Mouse (Mus musculus) heart, embryonic 12.5 days (tissue): Measurements from ENCODE around the gene Efna2. TPM values are rescaled to one million over a fixed set of nuclear protein-coding genes. Genes with fewer than 3 reads are reported as not detected.

Source experiments
- ATAC-seq: fragments of 200-750 bp; cut with Nextera tagmentation; 2 replicates; pipeline ENCODE4 v1.8.0; 2017; ENCODE audit warnings: moderate TSS enrichment, moderate library complexity; ENCODE audit not compliant: insufficient number of reproducible peaks, low FRiP score
- H3K27ac ChIP-seq: fragments of 300-500 bp; sonication (generic); 2 replicates; pipeline ENCODE4 v1.5.1; 2016; ENCODE audit warnings: mild to moderate bottlenecking, moderate library complexity; ENCODE audit not compliant: poor library complexity, severe bottlenecking
- H3K27me3 ChIP-seq: fragments of 300-500 bp; sonication (generic); replicated peaks from 2 replicates; pipeline ENCODE4 v1.6.1; 2016; ENCODE audit warnings: mild to moderate bottlenecking, moderate library complexity
- H3K36me3 ChIP-seq: fragments of 300-500 bp; sonication (generic); 2 replicates; pipeline ENCODE4 v1.6.1; 2016; ENCODE audit warnings: mild to moderate bottlenecking, moderate library complexity
- H3K4me1 ChIP-seq: fragments of 300-500 bp; sonication (generic); replicated peaks from 2 replicates; pipeline ENCODE4 v1.6.1; 2016; ENCODE audit warnings: mild to moderate bottlenecking
- H3K4me2 ChIP-seq: fragments of 300-500 bp; sonication (generic); 2 replicates; pipeline ENCODE4 v1.6.1; 2016; ENCODE audit warnings: mild to moderate bottlenecking, moderate library complexity
- H3K4me3 ChIP-seq: fragments of 300-500 bp; sonication (generic); 2 replicates; pipeline ENCODE4 v1.5.1; 2016; ENCODE audit warnings: mild to moderate bottlenecking
- H3K9ac ChIP-seq: fragments of 300-500 bp; sonication (generic); 2 replicates; pipeline ENCODE4 v1.6.1; 2016; ENCODE audit warnings: mild to moderate bottlenecking, moderate library complexity
- H3K9me3 ChIP-seq: fragments of 300-500 bp; sonication (generic); replicated peaks from 2 replicates; pipeline ENCODE4 v1.6.1; 2016; ENCODE audit warnings: mild to moderate bottlenecking, moderate library complexity
- WGBS: fragments of 180-500 bp; shearing (Covaris S2); methylation state at CpG from one replicate; pipeline ENCODE4 v1.1.7; 2016; 5-methylcytosine and 5-hydroxymethylcytosine counted together
- polyA plus RNA-seq: library from polyadenylated mRNA; unstranded; fragments of >200 nt; fragmentation: Nextera tagmentation; extraction: Ambion mirVana; gene quantifications from 2 replicates; pipeline ENCODE4 v1.2.1, GENCODE M21; 2016

The Efna2 gene
- polyA plus RNA-seq, 1 experiment from 2014 or later = 16.6 TPM

- H3K4me3 ChIP-seq = no peak overlapping the region
- H3K36me3 ChIP-seq = peaks cover 28% of the 10 kb centered on the region
- WGBS = 89% methylated on average over 15 of the region's 15 CpGs
These were observed 8.0 kb upstream of the Efna2 start for GRCm38 (mm10) chr10:80171252-80171651.

GRCm38 (mm10) chr10:80171760-80172526, 7.3 kb upstream of the Efna2 start:
- H3K9me3 ChIP-seq = no peaks in the 10 kb centered on the region
- H3K9ac ChIP-seq = peak overlapping the region; percentile 58
- no peak for ATAC-seq
- peaks cover 28% of the 10 kb centered on the region for H3K36me3 ChIP-seq
- 85% methylated on average over 45 of the region's 45 CpGs for WGBS
- H3K4me2 ChIP-seq = peak overlapping the region; percentile 69
- peaks cover 45% of the 10 kb centered on the region for H3K4me1 ChIP-seq
- H3K27me3 ChIP-seq = no peaks in the 10 kb centered on the region
- H3K27ac ChIP-seq = peak overlapping the region; percentile 80
- peak overlapping the region; percentile 57; the same call in 1 of the 2 replicates for H3K4me3 ChIP-seq

More at GRCm38 (mm10) chr10:80171252-80171651, 8.0 kb upstream of the Efna2 start:
- Histone ChIP-seq H3K27me3 (no peaks in the 10 kb centered on the region), H3K9ac (no peak overlapping the region), H3K4me1 (peaks cover 52% of the 10 kb centered on the region), H3K27ac (no peak overlapping the region), H3K4me2 (no peak overlapping the region), H3K9me3 (no peaks in the 10 kb centered on the region)
- ATAC-seq = no peak

GRCm38 (mm10) chr10:80172527-80173292, 6.6 kb upstream of the Efna2 start, which contains the start of gene 1600002K03Rik:
Gene 1600002K03Rik, plus strand, starts transcription at chr10:80172944.
- Histone ChIP-seq H3K9ac (peak within 1 kb of the TSS; percentile 58), H3K4me1 (peaks cover 47% of the 10 kb centered on the region)
- WGBS = 4% methylated on average over 35 of the region's 35 CpGs

GRCm38 (mm10) chr10:80173358-80173757, 5.9 kb upstream of the Efna2 start:
- WGBS = 6% methylated on average over 11 of the region's 11 CpGs
- H3K27me3 ChIP-seq = no peaks in the 10 kb centered on the region
- H3K9ac ChIP-seq = peak overlapping the region; percentile 58
- H3K9me3 ChIP-seq = no peaks in the 10 kb centered on the region
- peaks cover 28% of the 10 kb centered on the region for H3K36me3 ChIP-seq
- peak overlapping the region; percentile 57 for H3K4me3 ChIP-seq
- H3K27ac ChIP-seq = peak overlapping the region; percentile 60
- ATAC-seq = no peak
- peak overlapping the region; percentile 69 for H3K4me2 ChIP-seq
- peaks cover 54% of the 10 kb centered on the region for H3K4me1 ChIP-seq

More at GRCm38 (mm10) chr10:80172527-80173292, 6.6 kb upstream of the Efna2 start, which contains the start of gene 1600002K03Rik:
- Histone ChIP-seq H3K27me3 (no peaks in the 10 kb centered on the region), H3K4me3 (peak within 1 kb of the TSS; percentile 57), H3K36me3 (peaks cover 28% of the 10 kb centered on the region), H3K27ac (peak within 1 kb of the TSS; percentile 80), H3K9me3 (no peaks in the 10 kb centered on the region), H3K4me2 (peak within 1 kb of the TSS; percentile 69)
- peak; percentile 82 for ATAC-seq

GRCm38 (mm10) chr10:80173955-80174640, 5.2 kb upstream of the Efna2 start:
- WGBS = 80% methylated on average over 10 of the region's 10 CpGs
- no peak for ATAC-seq
- Histone ChIP-seq H3K27me3 (no peaks in the 10 kb centered on the region), H3K9me3 (no peaks in the 10 kb centered on the region), H3K36me3 (peaks cover 28% of the 10 kb centered on the region), H3K4me1 (peaks cover 52% of the 10 kb centered on the region), H3K4me2 (no peak overlapping the region), H3K4me3 (no peak overlapping the region), H3K27ac (no peak overlapping the region), H3K9ac (no peak overlapping the region)

GRCm38 (mm10) chr10:80174705-80175104, 4.6 kb upstream of the Efna2 start:
- H3K4me3 ChIP-seq = no peak overlapping the region
- H3K27me3 ChIP-seq = no peaks in the 10 kb centered on the region
- WGBS = 37% methylated on average over 2 of the region's 2 CpGs
- H3K36me3 ChIP-seq = peaks cover 27% of the 10 kb centered on the region
- no peak overlapping the region for H3K4me2 ChIP-seq
- H3K9ac ChIP-seq = no peak overlapping the region
- no peak for ATAC-seq
- H3K9me3 ChIP-seq = no peaks in the 10 kb centered on the region
- no peak overlapping the region for H3K27ac ChIP-seq
- peaks cover 51% of the 10 kb centered on the region for H3K4me1 ChIP-seq

- Histone ChIP-seq H3K4me3 (no peak overlapping the region), H3K9me3 (no peaks in the 10 kb centered on the region), H3K4me2 (no peak overlapping the region), H3K4me1 (peaks cover 51% of the 10 kb centered on the region), H3K27ac (no peak overlapping the region), H3K27me3 (0 out of 2 replicates have a peak, but pooled peaks cover 3% of the 10 kb centered on the region), H3K9ac (no peak overlapping the region), H3K36me3 (peaks cover 17% of the 10 kb centered on the region)
- 24% methylated on average over 4 of the region's 4 CpGs for WGBS
- ATAC-seq = no peak
These were observed 3.6 kb upstream of the Efna2 start for GRCm38 (mm10) chr10:80175536-80176269.

GRCm38 (mm10) chr10:80176270-80176834, 2.9 kb upstream of the Efna2 start:
- H3K4me1 ChIP-seq = peaks cover 51% of the 10 kb centered on the region
- WGBS = 81% methylated on average over 5 of the region's 5 CpGs

GRCm38 (mm10) chr10:80177441-80178279, 1.6 kb upstream of the Efna2 start:
- peaks cover 38% of the 10 kb centered on the region for H3K4me1 ChIP-seq
- 0 out of 2 replicates have a peak overlapping the region, but pooled peaks have one; percentile 46 for H3K9ac ChIP-seq
- H3K4me3 ChIP-seq = no peak overlapping the region
- 58% methylated on average over 7 of the region's 7 CpGs for WGBS
- no peak overlapping the region for H3K4me2 ChIP-seq
- no peak for ATAC-seq
- H3K27ac ChIP-seq = peak overlapping the region; percentile 65
- H3K27me3 ChIP-seq = 0 out of 2 replicates have a peak, but pooled peaks cover 3% of the 10 kb centered on the region
- H3K9me3 ChIP-seq = no peaks in the 10 kb centered on the region
- H3K36me3 ChIP-seq = no peaks in the 10 kb centered on the region

More at GRCm38 (mm10) chr10:80176270-80176834, 2.9 kb upstream of the Efna2 start:
- Histone ChIP-seq H3K27ac (no peak overlapping the region), H3K9ac (no peak overlapping the region), H3K36me3 (peaks cover 10% of the 10 kb centered on the region), H3K4me2 (no peak overlapping the region), H3K9me3 (no peaks in the 10 kb centered on the region), H3K4me3 (no peak overlapping the region), H3K27me3 (0 out of 2 replicates have a peak, but pooled peaks cover 3% of the 10 kb centered on the region)
- ATAC-seq = no peak
